Mouse (Mus musculus): ENCODE results near the gene F13b. TPM values are rescaled to one million over a fixed set of nuclear protein-coding genes. Genes with fewer than 3 reads are reported as not detected.

F13b gene
- polyA plus RNA-seq (2014; fragmentation: Nextera tagmentation; extraction: Ambion mirVana), result not detected in 2 replicates

- no peaks in the 10 kb centered on the region for H3K27me3 ChIP-seq (ENCODE audit: control insufficient read depth, insufficient read depth, low read length)
- H3K27ac ChIP-seq (ENCODE audit: low read depth, low read length), result no peak within 1 kb of the TSS
- H3K4me2 ChIP-seq (ENCODE audit: low read depth, low read length), result no peak within 1 kb of the TSS
- no peak within 1 kb of the TSS for H3K9ac ChIP-seq (replicated peaks; ENCODE audit: low read depth, low read length)
- no peaks in the 10 kb centered on the region for H3K9me3 ChIP-seq (ENCODE audit: control insufficient read depth, low read length)
- no peak within 1 kb of the TSS for H3K4me3 ChIP-seq (ENCODE audit: low read depth, low read length)
- 90% methylated on average over 3 of the region's 3 CpGs for WGBS
- no peaks in the 10 kb centered on the region for H3K36me3 ChIP-seq (ENCODE audit: control insufficient read depth, insufficient read depth, low read length)
- H3K4me1 ChIP-seq (ENCODE audit: control insufficient read depth, insufficient read depth, low read length), result no peaks in the 10 kb centered on the region
- no peak for ATAC-seq (ENCODE audit: low read depth)
Observed at GRCm38 (mm10) chr1:139501258-139501752, at the start of gene F13b. Gene F13b (plus strand): TSS chr1:139501702.

- Histone ChIP-seq H3K36me3 (ENCODE audit: control insufficient read depth, insufficient read depth, low read length) (no peaks in the 10 kb centered on the region), H3K27ac (ENCODE audit: low read depth, low read length) (no peak within 1 kb of the TSS), H3K9me3 (ENCODE audit: control insufficient read depth, low read length) (no peaks in the 10 kb centered on the region), H3K4me3 (ENCODE audit: low read depth, low read length) (peak within 1 kb of the TSS; percentile 65), H3K4me2 (ENCODE audit: low read depth, low read length) (peak within 1 kb of the TSS; percentile 99), H3K9ac (replicated peaks; ENCODE audit: low read depth, low read length) (peak within 1 kb of the TSS; percentile 39; the same call in 1 of the 2 replicates), H3K27me3 (ENCODE audit: control insufficient read depth, insufficient read depth, low read length) (no peaks in the 10 kb centered on the region), H3K4me1 (ENCODE audit: control insufficient read depth, insufficient read depth, low read length) (peaks cover 9% of the 10 kb centered on the region; the same call in 1 of the 2 replicates)
- under 1% methylated on average over 65 of the region's 65 CpGs for WGBS
- ATAC-seq (ENCODE audit: low read depth), result peak; percentile 100
Observed at GRCm38 (mm10) chr1:139454340-139455225, 46.9 kb upstream of the F13b start, which contains the start of gene Aspm. Gene Aspm (plus strand): TSS chr1:139454772.

GRCm38 (mm10) chr1:139455226-139455869, 46.2 kb upstream of the F13b start:
- 2% methylated on average over 17 of the region's 17 CpGs for WGBS
- Histone ChIP-seq H3K9me3 (ENCODE audit: control insufficient read depth, low read length) (no peaks in the 10 kb centered on the region), H3K4me3 (ENCODE audit: low read depth, low read length) (peak overlapping the region; percentile 65), H3K27me3 (ENCODE audit: control insufficient read depth, insufficient read depth, low read length) (no peaks in the 10 kb centered on the region), H3K27ac (ENCODE audit: low read depth, low read length) (no peak overlapping the region), H3K4me1 (ENCODE audit: control insufficient read depth, insufficient read depth, low read length) (peaks cover 9% of the 10 kb centered on the region; the same call in 1 of the 2 replicates), H3K36me3 (ENCODE audit: control insufficient read depth, insufficient read depth, low read length) (no peaks in the 10 kb centered on the region), H3K9ac (replicated peaks; ENCODE audit: low read depth, low read length) (peak overlapping the region; percentile 39; the same call in 1 of the 2 replicates), H3K4me2 (ENCODE audit: low read depth, low read length) (peak overlapping the region; percentile 99)
- no peak for ATAC-seq (ENCODE audit: low read depth)

GRCm38 (mm10) chr1:139460807-139461206, 40.7 kb upstream of the F13b start:
- no peaks in the 10 kb centered on the region for H3K36me3 ChIP-seq (ENCODE audit: control insufficient read depth, insufficient read depth, low read length)

GRCm38 (mm10) chr1:139465936-139466335, 35.6 kb upstream of the F13b start:
- Histone ChIP-seq H3K4me1 (ENCODE audit: control insufficient read depth, insufficient read depth, low read length) (no peaks in the 10 kb centered on the region), H3K4me3 (ENCODE audit: low read depth, low read length) (no peak overlapping the region), H3K27me3 (ENCODE audit: control insufficient read depth, insufficient read depth, low read length) (no peaks in the 10 kb centered on the region), H3K27ac (ENCODE audit: low read depth, low read length) (no peak overlapping the region), H3K36me3 (ENCODE audit: control insufficient read depth, insufficient read depth, low read length) (no peaks in the 10 kb centered on the region), H3K9me3 (ENCODE audit: control insufficient read depth, low read length) (no peaks in the 10 kb centered on the region), H3K4me2 (ENCODE audit: low read depth, low read length) (no peak overlapping the region), H3K9ac (replicated peaks; ENCODE audit: low read depth, low read length) (no peak overlapping the region)
- 89% methylated on average over 11 of the region's 11 CpGs for WGBS
- ATAC-seq (ENCODE audit: low read depth), result no peak

More at GRCm38 (mm10) chr1:139460807-139461206, 40.7 kb upstream of the F13b start:
- Histone ChIP-seq H3K9ac (replicated peaks; ENCODE audit: low read depth, low read length) (no peak overlapping the region), H3K4me1 (ENCODE audit: control insufficient read depth, insufficient read depth, low read length) (no peaks in the 10 kb centered on the region), H3K4me3 (ENCODE audit: low read depth, low read length) (no peak overlapping the region), H3K4me2 (ENCODE audit: low read depth, low read length) (no peak overlapping the region), H3K27ac (ENCODE audit: low read depth, low read length) (no peak overlapping the region), H3K9me3 (ENCODE audit: control insufficient read depth, low read length) (no peaks in the 10 kb centered on the region), H3K27me3 (ENCODE audit: control insufficient read depth, insufficient read depth, low read length) (no peaks in the 10 kb centered on the region)
- ATAC-seq (ENCODE audit: low read depth), result 0 out of 2 replicates have a peak, but pooled peaks have one; percentile 14
- WGBS, result 77% methylated on average over 5 of the region's 5 CpGs

GRCm38 (mm10) chr1:139478898-139479297, 22.6 kb upstream of the F13b start:
- Histone ChIP-seq H3K27ac (ENCODE audit: low read depth, low read length) (no peak overlapping the region), H3K4me2 (ENCODE audit: low read depth, low read length) (no peak overlapping the region), H3K27me3 (ENCODE audit: control insufficient read depth, insufficient read depth, low read length) (no peaks in the 10 kb centered on the region), H3K9ac (replicated peaks; ENCODE audit: low read depth, low read length) (no peak overlapping the region), H3K36me3 (ENCODE audit: control insufficient read depth, insufficient read depth, low read length) (no peaks in the 10 kb centered on the region), H3K9me3 (ENCODE audit: control insufficient read depth, low read length) (no peaks in the 10 kb centered on the region), H3K4me3 (ENCODE audit: low read depth, low read length) (no peak overlapping the region), H3K4me1 (ENCODE audit: control insufficient read depth, insufficient read depth, low read length) (no peaks in the 10 kb centered on the region)
- WGBS, result 86% methylated on average over 11 of the region's 11 CpGs
- ATAC-seq (ENCODE audit: low read depth), result peak; percentile 60; the same call in 1 of the 2 replicates

GRCm38 (mm10) chr1:139480246-139480645, 21.3 kb upstream of the F13b start:
- H3K9ac ChIP-seq (replicated peaks; ENCODE audit: low read depth, low read length), result no peak overlapping the region
- H3K4me2 ChIP-seq (ENCODE audit: low read depth, low read length), result no peak overlapping the region
- H3K4me3 ChIP-seq (ENCODE audit: low read depth, low read length), result no peak overlapping the region
- H3K36me3 ChIP-seq (ENCODE audit: control insufficient read depth, insufficient read depth, low read length), result no peaks in the 10 kb centered on the region
- no peaks in the 10 kb centered on the region for H3K9me3 ChIP-seq (ENCODE audit: control insufficient read depth, low read length)
- no peak for ATAC-seq (ENCODE audit: low read depth)
- no peaks in the 10 kb centered on the region for H3K4me1 ChIP-seq (ENCODE audit: control insufficient read depth, insufficient read depth, low read length)
- H3K27me3 ChIP-seq (ENCODE audit: control insufficient read depth, insufficient read depth, low read length), result no peaks in the 10 kb centered on the region
- H3K27ac ChIP-seq (ENCODE audit: low read depth, low read length), result no peak overlapping the region
- WGBS, result 91% methylated on average over 8 of the region's 8 CpGs

GRCm38 (mm10) chr1:139481146-139481545, 20.4 kb upstream of the F13b start:
- Histone ChIP-seq H3K4me2 (ENCODE audit: low read depth, low read length) (no peak overlapping the region), H3K27ac (ENCODE audit: low read depth, low read length) (no peak overlapping the region), H3K9me3 (ENCODE audit: control insufficient read depth, low read length) (no peaks in the 10 kb centered on the region), H3K36me3 (ENCODE audit: control insufficient read depth, insufficient read depth, low read length) (no peaks in the 10 kb centered on the region), H3K4me1 (ENCODE audit: control insufficient read depth, insufficient read depth, low read length) (no peaks in the 10 kb centered on the region), H3K4me3 (ENCODE audit: low read depth, low read length) (no peak overlapping the region), H3K9ac (replicated peaks; ENCODE audit: low read depth, low read length) (no peak overlapping the region), H3K27me3 (ENCODE audit: control insufficient read depth, insufficient read depth, low read length) (no peaks in the 10 kb centered on the region)
- WGBS, result 81% methylated on average over 4 of the region's 4 CpGs
- no peak for ATAC-seq (ENCODE audit: low read depth)

Measured in neural tube, embryonic 14.5 days (tissue).